Mouse (Mus musculus) spleen, adult 2 months (tissue): ENCODE results near the gene Epyc.

Source experiments
- CTCF ChIP-seq: fragments of 200-500 bp; IDR thresholded peaks from 2 replicates; pipeline ENCODE4 v1.5.1; 2011; ENCODE audit warnings: mild to moderate bottlenecking, inconsistent platforms; ENCODE audit not compliant: insufficient read depth, insufficient read length, insufficient replicate concordance; ENCODE audit errors: extremely low read depth
- POLR2A ChIP-seq: fragments of 200-500 bp; IDR thresholded peaks from 2 replicates; pipeline ENCODE4 v1.6.1; 2011; ENCODE audit warnings: low read depth, low read length, inconsistent platforms

DNA sequence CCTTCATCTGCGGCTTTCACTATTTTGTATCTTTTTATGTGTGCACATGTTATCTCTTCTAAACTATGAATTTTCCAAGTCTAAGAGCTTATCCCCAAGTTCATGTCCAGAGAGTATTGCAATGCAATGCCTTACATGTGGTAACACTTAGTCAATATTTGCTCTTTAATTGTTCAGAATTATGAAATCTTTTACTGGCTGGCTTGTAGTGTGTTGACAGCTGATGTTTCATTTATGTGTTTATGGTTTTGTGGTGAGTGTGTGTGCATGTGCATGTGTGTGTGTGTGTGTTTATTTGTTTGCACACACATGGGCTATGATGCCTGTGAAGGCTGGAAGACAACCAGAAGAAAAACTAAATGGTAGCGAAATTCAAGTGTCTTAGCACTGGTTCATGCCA, 1.9 kb upstream of the Epyc start:
- TF ChIP-seq CTCF, result no peak
- TF ChIP-seq POLR2A, result no peak
